Mouse (Mus musculus) stomach, postnatal 0 days (tissue): ENCODE results near the gene Zkscan3.

ENCODE experiments used
- CTCF ChIP-seq: IDR thresholded peaks from 2 replicates; pipeline ENCODE4 v1.5.1; 2016; ENCODE audit warnings: antibody characterized with exemption, low read depth, mild to moderate bottlenecking, moderate library complexity
- EP300 ChIP-seq: optimal IDR thresholded peaks from 2 replicates; pipeline ENCODE3; 2016; ENCODE audit warnings: antibody characterized with exemption

- TF ChIP-seq CTCF (no peak), EP300 (no peak)
Measured at GRCm38 (mm10) chr13:21395623-21396022, 6.9 kb downstream of the Zkscan3 start.
